Mouse (Mus musculus) gastrocnemius, postnatal 36 days (tissue): ENCODE measurements at regions not wholly inside any gene's neighbourhood (a gene's known extent, or its start where the extent isn't known, plus 50 kb on each side); places are given as distances from the start of the nearest gene placed in this dataset.

Source experiments
- DNase-seq, 2 experiments: peaks; one replicate each; pipeline ENCODE4 v3.0.0; 2022
- intact Hi-C: fragments of 180-260 bp; cut with DNase I; formaldehyde crosslinking; loops from one replicate; pipeline ENCODE4 v1.15.1; 2025

DNA sequence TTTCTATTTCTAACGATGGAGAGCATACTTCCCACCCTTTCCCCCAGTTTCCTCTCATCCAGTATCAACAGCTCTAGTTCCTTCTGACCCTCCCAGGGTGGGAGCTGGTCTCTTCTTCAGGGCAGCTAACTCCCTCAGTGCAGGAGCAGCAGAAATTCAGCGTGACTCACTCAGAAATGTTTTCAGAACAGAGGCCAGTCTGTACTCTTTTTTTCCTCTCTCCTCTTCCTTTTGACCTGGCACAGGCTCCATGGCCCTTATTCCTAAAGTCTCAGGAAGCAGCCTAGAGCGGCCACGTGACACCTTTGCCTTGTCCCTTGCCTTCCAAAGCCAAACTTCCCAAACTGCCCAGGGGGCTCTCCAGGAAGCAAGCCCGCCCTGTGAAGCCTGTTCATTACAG, 55.4 kb downstream of the Pja1 start:
- DNase-seq = no peak
- intact Hi-C loops = no loop called here

DNA sequence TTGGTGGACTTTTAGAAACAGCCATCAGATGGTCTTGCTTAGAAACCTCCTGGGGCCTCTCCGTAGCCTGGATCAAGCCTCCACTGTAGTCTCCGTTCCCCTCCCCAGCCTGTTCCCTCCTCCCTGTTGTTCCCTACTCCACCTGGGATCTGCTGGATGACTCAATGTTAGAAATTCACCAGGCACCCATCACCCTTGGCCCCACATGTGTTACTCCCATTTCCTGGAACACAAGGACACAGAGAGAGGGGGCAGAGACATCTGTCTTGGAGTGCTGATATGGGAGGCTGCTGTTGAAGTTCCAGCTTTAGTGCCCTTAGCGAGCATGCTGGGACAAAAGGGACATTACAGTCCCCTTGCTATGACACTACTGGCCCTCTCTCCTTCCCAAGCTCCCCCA, 60.1 kb downstream of the Pja1 start:
- no peak for DNase-seq
- intact Hi-C loops = no loop called here

DNA sequence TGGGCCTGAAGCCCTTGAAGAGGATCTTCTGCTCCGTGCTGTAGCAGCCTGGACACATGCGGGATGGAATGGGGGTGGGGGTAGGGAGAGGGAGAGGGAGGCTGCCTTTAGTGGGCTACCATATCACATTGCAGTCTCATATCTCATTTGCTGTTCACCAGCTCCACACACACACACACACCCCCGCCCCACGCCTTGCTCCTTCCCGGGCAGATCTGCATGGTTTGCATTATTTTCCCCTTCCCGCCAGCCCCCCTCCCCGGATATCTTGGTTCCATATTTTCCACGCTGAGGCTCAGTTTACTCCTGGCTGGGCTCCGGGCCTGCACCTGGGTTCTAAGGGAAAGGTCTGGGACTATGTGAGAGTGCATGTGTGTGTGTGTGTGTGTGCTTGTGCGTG, 61.2 kb downstream of the Pja1 start:
- intact Hi-C loops = no loop called here
- DNase-seq = no peak

DNA sequence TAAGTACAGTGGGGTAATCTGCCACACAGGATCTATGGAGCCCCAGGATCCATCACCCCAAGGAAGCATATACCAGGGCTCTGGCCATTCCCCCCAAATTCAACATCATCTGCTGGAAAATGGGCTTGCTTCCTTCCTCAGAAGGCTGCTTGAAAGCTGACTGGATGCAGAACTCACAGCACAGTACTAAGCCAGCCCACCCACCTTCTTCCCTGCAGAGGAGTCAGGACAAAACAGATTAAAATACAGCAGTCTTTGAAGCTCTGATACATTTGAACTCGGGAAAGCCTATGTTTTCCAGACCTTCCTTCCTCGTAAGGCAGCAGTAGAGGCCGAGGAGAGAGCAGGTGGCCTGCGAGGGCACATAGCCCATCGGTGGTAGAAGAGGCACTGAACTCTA, 61.7 kb downstream of the Pja1 start:
- DNase-seq = no peak
- intact Hi-C loops = no loop called here

DNA sequence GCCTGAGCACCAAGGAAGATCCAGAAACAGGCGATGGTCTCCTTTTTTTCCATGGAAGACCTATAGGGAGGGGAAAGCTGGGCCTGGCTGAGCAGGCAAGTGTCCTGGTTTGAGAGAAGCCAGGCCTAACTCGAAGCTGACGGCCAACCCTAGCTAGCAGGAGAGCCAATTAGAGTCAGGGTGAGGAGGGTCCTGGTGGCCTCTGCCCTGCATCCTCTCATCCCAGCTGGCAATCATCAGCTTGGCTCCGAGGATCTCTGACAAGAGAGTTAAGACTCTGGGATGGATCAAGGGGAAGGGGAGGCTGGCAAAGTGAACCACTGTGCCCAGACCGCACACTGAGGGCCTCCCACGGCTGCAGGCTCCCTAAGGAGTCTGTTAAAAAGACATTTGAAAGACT, 62.3 kb downstream of the Pja1 start:
- intact Hi-C loops = no loop called here
- no peak for DNase-seq

DNA sequence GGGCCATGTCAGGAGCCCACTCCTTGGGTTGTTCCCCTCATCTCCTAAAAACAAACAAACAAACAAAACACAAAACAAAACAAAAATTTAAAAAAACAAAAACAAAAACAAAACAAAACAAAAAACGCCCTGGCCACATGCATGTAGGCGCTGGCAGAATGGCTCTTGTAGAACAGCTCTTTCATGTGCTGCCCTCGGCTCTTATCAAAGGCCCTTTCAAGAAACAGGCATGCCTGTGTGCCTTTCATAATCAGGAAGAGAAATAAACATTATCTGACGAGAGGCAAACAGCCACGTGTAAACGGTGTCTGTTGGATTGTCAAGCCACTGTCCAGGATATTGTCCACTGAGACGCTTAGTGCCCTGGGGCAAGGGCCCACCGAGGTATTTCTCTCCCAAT, 65.2 kb downstream of the Pja1 start:
- DNase-seq = no peak

DNA sequence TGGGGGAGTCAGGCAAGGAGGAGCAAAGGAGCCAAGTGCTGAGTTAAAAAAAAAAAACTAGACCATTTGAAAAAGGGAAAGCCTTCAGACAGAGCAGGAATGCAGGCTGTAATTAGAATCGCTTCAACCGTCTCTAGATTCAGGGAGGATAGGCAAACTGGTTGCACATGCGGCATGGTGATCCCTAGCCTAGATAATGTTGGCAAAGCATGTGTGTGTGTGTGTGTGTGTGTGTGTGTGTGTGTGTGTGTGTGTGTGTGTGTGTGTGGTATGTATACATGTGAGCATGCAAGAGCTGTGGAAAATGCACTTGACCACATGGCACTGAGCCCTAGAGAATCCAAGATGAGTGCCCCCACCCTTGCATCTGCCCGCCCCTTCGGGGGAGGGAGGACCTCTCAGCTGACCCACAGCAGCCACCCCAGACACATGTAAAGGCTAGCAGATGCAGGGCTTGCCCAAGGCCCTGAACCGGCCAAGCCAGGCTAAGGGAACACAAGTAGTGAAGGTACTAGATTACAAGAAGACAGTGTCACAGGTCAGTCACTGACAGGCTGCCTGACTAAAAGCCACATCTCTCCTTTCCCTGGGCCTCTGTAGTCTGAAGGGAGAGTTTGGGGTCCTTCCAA, 67.4 kb downstream of the Pja1 start:
- no peak for DNase-seq
- intact Hi-C loops = loop anchor here (5.0 kb wide), 1 partner anchor 119 kb away; no protein-coding TSS in a partner anchor

More for the DNA sequence above, 65.2 kb downstream of the Pja1 start:
- intact Hi-C loops = no loop called here

DNA sequence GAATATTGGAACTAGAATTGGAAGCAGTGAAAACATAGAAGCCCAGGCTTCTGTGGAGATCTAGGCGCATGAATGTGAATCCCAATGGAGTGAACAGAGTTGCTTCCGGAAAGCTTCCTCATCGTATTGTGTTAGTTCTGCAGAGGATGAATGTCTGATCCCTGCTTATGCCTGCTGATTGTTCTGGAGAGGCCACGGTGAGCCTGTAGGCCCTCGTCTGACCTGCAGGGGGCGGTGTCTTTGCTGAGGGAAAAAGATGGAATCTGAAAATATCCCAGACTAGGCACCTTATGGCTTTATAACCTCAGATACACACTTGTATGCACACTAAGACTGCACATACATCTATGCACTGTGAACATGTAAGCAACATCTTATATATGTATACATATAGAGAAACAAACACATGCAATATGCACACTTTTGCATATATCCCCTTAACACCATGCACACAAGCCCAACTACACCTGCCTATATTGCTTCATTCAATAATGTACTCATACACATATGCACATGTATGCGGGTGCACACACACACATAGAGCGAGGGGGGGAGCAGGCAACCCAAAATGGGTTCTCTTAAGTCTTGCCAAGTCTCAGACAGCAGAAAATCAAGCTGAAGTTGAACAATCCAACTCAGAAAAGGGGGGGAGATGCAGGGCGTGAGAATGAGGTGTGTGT, 68.1 kb downstream of the Pja1 start:
- no peak for DNase-seq
- intact Hi-C loops = loop anchor here (5.0 kb wide), 1 partner anchor 119 kb away; no protein-coding TSS in a partner anchor

DNA sequence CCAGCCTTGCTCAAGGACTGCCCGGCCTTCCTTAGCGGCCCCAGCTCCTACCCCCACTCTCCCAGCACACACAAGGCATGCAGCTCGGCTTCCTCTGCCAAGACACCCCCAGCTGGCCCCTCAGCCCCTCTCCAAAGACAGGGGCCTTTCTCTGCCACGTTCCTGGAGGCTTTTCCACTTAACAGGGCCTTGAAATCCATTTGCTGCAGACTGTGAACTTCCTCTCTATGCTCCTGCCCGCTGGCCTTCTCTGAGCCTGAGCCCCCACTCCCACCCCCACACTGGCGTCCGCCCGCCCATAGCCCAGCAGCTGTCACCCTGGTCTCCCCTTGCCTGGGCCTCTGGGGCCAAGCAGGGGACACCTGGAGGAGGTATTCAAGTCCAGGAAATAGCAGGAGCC, 73.7 kb downstream of the Pja1 start:
- no peak for DNase-seq
- intact Hi-C loops = no loop called here

DNA sequence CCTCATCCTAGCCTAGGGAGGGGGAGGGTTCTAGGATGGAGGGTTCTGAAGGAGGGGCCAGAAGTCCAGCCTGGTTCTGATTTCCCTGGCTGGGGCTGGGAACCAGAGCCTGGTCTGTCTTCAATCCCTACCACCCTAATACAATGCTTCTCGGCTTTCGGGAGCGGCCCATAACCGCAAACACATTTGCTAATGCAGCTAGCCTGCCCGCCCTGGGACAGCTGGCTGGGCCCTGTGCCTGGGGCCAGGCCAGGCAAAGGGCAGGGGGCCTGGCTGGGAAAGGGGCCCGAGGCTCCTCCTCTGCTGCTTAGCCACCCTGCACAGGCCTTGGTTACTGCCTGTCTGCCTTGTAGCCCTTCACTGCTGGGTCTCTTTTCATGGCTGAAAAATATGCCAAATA, 74.9 kb downstream of the Pja1 start:
- DNase-seq = no peak
- intact Hi-C loops = no loop called here

DNA sequence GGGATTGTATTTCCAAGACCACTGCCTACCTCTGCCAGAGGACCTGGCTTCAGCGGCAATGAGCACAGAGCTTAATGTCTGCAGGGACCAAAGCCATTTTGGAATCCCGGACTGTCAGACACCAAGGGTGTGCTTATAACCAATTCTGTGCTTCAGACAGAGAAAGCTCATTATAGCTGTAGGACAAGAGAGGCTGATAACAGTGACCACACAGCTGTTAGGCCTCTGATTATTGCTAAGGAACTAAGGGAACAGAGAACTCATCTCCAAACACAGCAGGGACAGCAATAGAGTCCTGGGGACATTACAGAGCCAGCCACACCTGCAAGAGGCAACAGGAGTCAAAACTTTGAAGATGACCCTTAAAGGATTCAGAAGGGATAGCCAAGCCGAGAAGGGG, 76.0 kb downstream of the Pja1 start:
- DNase-seq = no peak
- intact Hi-C loops = no loop called here

DNA sequence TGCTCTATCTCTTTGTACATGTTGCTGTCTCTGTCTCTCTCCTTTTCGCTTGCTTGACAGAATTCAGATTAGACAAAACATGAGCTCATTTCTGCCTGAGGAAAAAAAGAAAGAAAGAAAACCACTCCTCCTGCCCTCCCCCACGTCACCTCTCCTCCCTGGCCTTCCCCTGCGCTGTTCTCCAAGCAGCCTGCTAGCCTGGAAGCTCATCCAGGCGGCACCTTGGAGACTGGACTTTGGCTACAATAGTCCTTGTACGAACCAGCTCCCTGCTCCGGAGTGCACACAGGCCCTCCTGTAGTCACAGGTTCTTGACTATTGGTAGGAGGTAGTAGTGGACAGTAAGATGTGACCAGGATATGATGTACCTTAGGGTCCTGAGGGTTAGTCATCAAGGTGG, 79.4 kb downstream of the Pja1 start:
- intact Hi-C loops = no loop called here
- DNase-seq = no peak

DNA sequence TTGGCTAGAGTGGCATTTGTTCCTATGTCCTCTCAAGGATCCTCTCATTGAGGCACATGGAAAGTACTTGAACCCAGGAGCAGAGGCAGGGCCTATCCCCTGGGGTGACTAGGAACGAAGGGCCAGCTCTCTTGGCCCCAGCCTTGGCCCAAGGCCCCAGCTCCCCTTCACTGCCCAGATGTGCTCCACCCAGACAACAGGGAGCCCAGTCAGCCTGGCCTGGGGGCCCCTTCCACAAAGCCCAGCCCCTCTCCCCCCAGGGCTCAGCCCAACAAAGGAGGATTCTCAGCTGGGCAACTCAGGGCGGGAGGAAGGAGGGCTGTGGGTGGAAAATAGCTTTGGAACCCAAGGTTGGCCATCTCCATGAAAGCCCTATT, 80.6 kb downstream of the Pja1 start:
- intact Hi-C loops = no loop called here
- DNase-seq = no peak

DNA sequence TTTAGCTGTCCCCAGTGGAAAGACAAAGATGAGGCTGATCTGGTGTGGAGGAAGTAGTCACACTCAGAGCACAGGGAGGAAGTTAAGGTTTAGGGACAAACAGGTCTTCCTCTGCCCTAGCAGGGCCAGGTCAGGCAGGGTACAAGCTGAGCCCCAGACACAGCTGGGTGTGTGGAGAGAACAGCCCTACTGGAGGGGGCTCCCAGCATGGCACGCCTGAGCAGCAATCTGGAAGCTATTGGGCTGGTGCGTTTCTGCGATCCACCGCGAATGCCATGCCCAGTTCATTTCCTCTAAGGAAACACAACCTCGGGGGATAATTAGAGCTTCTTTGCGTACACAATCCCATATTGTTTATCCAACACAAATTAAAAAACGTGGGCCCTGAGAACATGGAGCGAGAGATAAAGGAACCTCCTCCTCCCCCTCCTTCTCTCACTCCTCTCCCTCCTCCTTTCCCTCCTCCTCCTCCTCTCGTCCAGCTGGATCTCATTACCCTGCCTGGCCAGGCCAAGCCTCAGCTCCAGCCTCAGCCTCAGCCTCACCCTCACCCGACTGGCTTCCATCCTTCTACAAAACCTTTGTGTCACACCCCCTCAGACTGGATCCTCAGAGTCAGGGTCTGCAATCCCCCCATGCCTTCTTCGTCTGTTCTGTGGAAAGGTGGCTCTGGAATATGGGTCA, 81.2 kb downstream of the Pja1 start:
- intact Hi-C loops = no loop called here
- no peak for DNase-seq

DNA sequence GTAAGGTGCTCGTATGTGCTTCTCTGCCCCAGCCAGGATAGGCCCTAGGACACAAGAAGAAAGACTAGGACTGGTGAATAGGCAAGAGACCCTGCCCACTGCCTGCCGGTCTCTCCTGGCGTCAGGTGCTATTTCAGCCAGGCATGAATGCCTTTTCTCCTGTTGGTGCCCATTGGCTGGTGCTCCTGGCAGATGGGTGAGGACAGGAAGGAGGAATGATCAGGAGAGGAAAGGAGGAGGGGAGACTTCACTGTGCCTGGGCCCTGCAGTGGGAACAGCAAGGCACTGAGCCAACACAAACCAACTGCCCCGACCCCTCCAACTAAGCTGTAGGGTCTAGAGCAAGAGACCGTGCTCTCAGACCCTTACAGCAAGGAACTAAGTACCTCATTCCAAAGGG, 100.4 kb downstream of the Pja1 start:
- intact Hi-C loops = no loop called here
- no peak for DNase-seq

DNA sequence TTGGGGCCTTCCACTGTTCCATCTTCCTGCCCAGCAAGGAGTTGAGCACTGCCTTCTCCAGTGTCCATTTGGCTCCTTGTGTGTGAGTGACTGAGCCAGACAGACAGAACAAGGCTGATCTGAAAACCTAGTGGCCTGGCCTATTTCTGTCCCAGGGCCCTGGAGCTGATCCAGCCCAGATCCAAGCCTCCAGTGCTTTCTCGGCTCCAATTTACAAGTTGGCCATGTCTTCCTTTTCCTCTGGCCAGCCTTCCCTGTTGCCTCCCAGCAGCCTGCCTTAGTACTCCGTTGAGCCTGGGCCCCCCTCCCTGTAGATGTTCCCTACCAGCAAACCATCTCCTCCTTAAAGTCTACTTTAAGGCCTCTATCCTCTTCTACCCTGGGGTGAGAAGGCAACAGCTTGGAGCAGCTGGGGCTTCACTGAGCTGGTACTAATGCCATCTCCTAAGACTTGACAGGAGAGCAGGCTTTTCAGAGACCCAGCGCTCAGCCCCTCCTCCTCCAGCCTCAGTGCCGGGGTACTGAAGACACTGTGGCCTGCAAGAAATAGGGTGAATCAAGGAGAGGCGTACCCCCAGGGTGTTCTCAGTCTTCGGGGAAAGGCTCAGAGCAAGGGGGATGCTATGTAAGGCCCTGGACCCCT, 101.7 kb downstream of the Pja1 start:
- intact Hi-C loops = no loop called here
- peak; percentile 47 to 58 for DNase-seq

DNA sequence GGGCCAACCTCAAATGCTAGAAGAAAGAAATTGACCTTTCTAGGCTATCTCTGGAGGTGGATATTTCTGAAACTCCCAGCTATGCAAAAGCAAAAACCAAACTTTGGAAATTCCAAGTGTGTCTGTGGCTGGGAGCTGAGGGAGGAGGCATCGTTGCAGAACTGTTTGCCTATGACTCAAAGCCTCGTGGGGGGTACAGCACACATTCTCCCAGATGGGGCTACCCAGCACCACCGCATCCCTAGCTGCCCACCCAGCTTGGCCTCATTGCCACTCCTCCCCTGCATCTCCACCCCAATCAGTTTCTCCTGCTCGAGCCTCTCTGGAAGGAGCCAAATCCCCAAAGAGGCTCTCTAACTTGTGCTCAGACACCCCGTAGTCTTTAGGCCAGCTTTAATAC, 107.0 kb downstream of the Pja1 start:
- no peak for DNase-seq
- intact Hi-C loops = no loop called here

DNA sequence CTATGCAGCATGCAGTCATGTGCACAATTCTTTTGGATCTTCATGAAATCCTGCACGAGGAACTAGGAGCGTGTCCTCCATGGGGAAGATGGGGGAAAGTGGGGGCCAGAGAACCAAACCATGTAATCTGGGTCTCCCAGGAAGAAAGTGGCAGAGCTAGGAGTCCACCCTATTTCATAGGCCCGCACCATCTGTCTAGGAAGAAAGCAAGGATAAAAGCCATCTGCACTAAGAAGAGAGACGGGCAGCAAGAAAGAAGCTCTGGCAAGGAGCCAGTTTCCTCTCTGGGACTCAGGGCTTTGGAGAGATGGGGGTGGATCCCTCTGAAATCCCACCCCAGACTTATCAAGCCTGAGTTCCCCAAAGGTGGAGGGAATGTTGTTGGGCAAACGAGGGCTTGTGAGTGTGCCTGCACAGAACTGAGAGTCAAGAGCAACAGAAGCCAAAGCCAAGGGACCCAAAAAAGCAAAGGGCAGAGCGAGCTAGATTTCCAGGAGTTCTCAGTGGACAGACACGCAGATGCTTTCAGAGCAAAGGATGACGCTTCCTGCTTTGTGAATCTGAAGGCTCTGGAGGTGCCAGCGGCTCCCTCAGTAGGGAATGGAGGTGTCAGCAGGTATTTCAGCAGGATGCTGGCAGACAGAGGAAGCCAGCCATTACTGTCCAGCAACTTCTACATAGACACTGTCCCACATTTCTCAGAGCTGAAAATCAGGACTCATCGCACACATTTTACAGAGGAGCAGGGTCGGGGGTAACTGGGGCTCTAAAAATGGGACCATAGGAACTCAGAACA, 110.8 kb downstream of the Pja1 start:
- no peak for DNase-seq
- intact Hi-C loops = no loop called here

DNA sequence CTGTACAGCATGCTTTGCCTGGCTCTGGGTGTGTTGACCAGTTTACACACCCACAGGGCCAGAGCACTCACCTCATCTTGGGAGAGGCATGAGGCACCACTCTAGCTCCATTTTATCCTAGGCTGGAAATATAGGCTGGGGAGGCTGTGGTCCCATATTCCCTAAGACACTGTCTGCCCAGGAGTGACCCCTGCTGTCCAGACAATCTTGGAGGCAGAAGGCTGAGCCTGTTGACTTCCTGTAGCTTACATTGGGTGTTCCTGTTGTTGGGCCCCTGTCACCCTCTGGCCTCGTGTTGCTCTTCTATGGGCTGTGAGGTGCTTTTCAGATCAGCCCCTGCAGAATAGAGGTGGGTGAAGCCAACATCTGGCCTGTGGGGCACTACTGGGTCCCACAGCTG, 112.3 kb downstream of the Pja1 start:
- DNase-seq = peak in 1 of 2 experiments; percentile 15
- intact Hi-C loops = loop anchor here (10.0 kb wide), 1 partner anchor 224 kb away; the partner anchor contains the start of gene Efnb1

DNA sequence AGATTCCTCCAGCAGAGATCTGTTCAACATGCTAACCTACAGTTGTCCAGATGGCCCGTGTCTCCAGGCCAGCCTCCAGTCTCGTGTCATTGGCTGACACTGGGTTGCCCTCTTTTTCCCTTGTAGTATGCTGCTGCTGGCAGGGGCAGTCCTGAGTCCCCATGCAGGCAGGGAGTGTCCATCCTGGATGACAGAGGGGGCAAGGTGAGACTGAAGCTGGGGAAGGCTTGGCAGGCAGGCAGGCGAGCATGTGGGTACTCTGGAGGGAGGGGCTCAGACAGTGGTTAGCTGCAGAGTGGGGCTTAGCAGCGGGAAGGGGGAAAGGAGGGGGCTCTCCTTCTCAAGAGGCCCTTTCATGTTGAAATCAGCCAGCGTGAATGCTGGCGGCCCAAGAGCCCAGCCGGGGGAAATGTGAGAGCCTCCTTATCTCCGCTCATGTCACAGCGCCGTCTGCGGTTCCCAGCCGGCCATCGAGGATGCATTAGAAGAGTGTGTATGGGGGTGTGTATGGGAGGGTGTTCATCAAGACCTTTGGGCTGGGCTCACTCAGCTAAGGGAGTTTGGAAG, 112.9 kb downstream of the Pja1 start:
- no peak for DNase-seq
- intact Hi-C loops = loop anchor here (10.0 kb wide), 1 partner anchor 223 kb away; the partner anchor contains the start of gene Efnb1
